Mouse (Mus musculus) megakaryocyte, embryonic 14.5 days (primary cell): ENCODE results near the gene Ahcyl2.

ENCODE experiments used
- FLI1 ChIP-seq: IDR thresholded peaks from 2 replicates; pipeline ENCODE4 v1.6.1; 2012; ENCODE audit warnings: low read length, inconsistent platforms, mixed read lengths
- GATA1 ChIP-seq: IDR thresholded peaks from 3 replicates; pipeline ENCODE4 v1.6.1; 2012; ENCODE audit warnings: mixed read lengths, low read length, inconsistent platforms, borderline replicate concordance

- TF ChIP-seq GATA1, result no peak
- TF ChIP-seq FLI1, result no peak
These were observed 6.5 kb upstream of the Ahcyl2 start for GRCm38 (mm10) chr6:29761282-29761681.
